Mouse (Mus musculus): ENCODE measurements around the gene Lin52. TPM values are rescaled to one million over a fixed set of nuclear protein-coding genes. Genes with fewer than 3 reads are reported as not detected.
A peak's percentile ranks its signal among the peaks of the same experiment; 100 is the strongest.

Lin52 gene
- total RNA-seq, 2 experiments from 2014 or later: 8.0 to 9.1 TPM

DNA sequence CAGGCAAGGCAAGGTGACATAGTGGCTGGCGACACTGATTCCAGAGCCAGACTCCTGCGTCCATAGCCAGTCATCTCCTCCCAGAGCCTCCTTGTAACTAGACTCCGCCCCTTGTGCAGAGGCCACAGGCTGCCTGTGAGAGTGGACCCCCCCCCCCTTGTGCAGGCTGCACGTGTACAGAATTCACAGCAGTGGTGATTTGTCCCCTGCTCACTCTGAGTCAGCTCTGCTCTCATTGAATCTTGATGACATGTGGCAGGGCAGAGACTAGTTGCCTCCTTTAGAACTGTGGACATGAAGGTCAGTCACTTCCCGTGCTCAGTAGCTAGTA, 127.2 kb downstream of the Lin52 start:
- DNase-seq: no peak
- intact Hi-C loops (cut with DNase I): no loop called here

- no peak for DNase-seq
- intact Hi-C loops (cut with DNase I): no loop called here
Measured at GRCm38 (mm10) chr12:84581285-84581684, 130.1 kb downstream of the Lin52 start.

DNA sequence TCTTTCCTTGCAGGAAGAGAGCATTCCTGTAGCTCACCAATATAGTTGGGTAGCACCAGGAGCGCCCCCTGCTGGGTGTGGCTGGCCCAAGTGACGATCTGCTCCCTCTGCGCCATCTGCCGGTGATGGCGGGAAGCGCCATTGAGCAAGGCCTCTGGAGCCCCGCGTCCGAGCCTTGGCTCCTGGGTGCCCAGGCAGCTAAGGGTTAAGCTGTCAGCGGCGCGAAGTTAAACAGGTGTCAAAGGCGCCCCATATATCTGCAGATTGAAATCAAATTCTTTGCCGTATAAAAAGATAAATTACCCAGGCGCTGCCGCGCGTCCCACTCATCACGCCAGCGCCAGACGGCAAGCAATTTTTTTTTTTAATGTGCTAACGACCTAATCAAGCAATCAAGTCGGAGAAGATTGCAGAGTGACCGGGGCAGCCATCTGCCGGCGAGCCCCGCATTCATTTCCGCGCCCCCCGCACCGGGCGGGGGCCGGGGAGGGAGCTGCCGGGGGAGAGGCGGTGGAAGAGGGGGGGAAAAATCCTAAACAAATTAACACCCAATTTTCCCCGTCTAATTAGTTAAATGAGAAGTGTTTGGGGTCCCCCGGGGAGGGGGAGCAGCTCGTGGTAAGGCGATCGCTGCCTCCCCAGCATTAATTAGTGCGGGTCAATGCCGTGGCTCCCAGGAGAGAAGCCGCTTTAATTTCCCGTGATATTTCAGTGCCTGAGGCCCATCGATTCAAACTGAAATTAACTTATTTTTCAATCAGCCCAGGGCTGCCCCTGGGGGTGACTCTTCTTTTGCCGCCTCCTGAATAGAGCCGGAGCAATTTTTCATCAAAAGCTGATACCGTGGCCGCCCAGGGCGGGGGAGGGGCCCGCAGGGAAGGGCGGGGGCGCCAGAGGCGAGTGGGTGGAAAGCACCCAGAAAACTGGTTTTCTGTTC, 138.9 kb downstream of the Lin52 start:
- intact Hi-C loops (cut with DNase I): loop anchor here (1.0 to 2.0 kb wide), 2 partner anchors 43 to 122 kb away; no protein-coding TSS in a partner anchor
- DNase-seq: peak; percentile 91 to 96

Other genes starting within 250 kb of the Lin52 start
- gene Elmsan1, start 232.5 kb upstream of the Lin52 start, total RNA-seq (2021): 10 to 100 TPM; 19.5 to 20.3 TPM
- gene Ptgr2, start 166.2 kb upstream of the Lin52 start, total RNA-seq (2021): 100 to 1,000 TPM; 155 to 176 TPM
- 10 to 100 TPM; 33.6 to 34.8 TPM for gene Zfp410, start 134.6 kb upstream of the Lin52 start, total RNA-seq (2021)
- 10 to 100 TPM; 89.2 to 93.1 TPM for gene Coq6, start 89.8 kb upstream of the Lin52 start, total RNA-seq (2021)
- gene Fam161b, start 89.6 kb upstream of the Lin52 start, total RNA-seq (2021): 1 to 10 TPM; 5.7 to 6.1 TPM
- gene Entpd5, start 42.4 kb upstream of the Lin52 start, total RNA-seq (2021): 10 to 100 TPM; 50.0 to 58.4 TPM
- gene Bbof1, start 42.4 kb upstream of the Lin52 start, total RNA-seq (2021): 1 to 10 TPM; 1.9 TPM
- 10 to 100 TPM; 10.7 TPM for gene Rnf113a2, start 34.2 kb upstream of the Lin52 start, total RNA-seq (2021)
- 10 to 100 TPM; 59.7 to 66.2 TPM for gene Aldh6a1, start 418 bp upstream of the Lin52 start, total RNA-seq (2021)
- gene Vsx2, start 118.3 kb downstream of the Lin52 start, total RNA-seq (2021): not detected
- 1 to 10 TPM; 5.8 to 7.3 TPM for gene Abcd4, start 166.0 kb downstream of the Lin52 start, total RNA-seq (2021)
- not detected for gene Vrtn, start 189.6 kb downstream of the Lin52 start, total RNA-seq (2021)
- not detected for gene Syndig1l, start 247.4 kb downstream of the Lin52 start, total RNA-seq (2021)